In genomic region chr16:36688076-36688475, GRCm38 (mm10) we compare ENCODE assay signal across 22 mouse cellular contexts. TPM values are rescaled to one million over a fixed set of nuclear protein-coding genes. Genes with fewer than 3 reads are reported as not detected.
"Had no signal": no experiment of that assay in that cellular context is flagged by ENCODE, and none has a peak within 500 bp of the region (broad histone marks: within the 10 kb centered on the region; RNA-seq: fewer than 3 reads in every experiment).

No protein-coding gene starts in this region.

- H3K36me3 ChIP-seq: midbrain, embryonic 10.5 days; midbrain, embryonic 12.5 days; neural tube, embryonic 13.5 days; neural tube, embryonic 15.5 days; stomach, embryonic 15.5 days had no signal

- DNase-seq: lung, adult 18-20 months; lung, embryonic 14.5 days; lung, postnatal 10 days; lung, postnatal 4 days; midbrain, embryonic 14.5 days; retina, postnatal 1 day; right cerebral cortex, adult 18-20 months; right cerebral cortex, postnatal 25 days; right cerebral cortex, postnatal 4 days; spleen, adult 18-20 months; thymus, adult 2 months; thymus, postnatal 25 days; thymus, postnatal 4 days had no signal

- H3K27ac ChIP-seq: midbrain, embryonic 10.5 days; midbrain, embryonic 12.5 days; neural tube, embryonic 13.5 days; neural tube, embryonic 15.5 days; stomach, embryonic 15.5 days; stomach, postnatal 0 days had no signal

- H3K4me3 ChIP-seq: midbrain, embryonic 10.5 days; midbrain, embryonic 12.5 days; myocyte; neural tube, embryonic 13.5 days; neural tube, embryonic 15.5 days; stomach, embryonic 15.5 days had no signal

- H3K4me2 ChIP-seq: lung, embryonic 14.5 days; midbrain, embryonic 12.5 days; neural tube, embryonic 13.5 days; neural tube, embryonic 15.5 days; stomach, embryonic 15.5 days had no signal

- H3K9me3 ChIP-seq: midbrain, embryonic 10.5 days; midbrain, embryonic 12.5 days; neural tube, embryonic 13.5 days; neural tube, embryonic 15.5 days; stomach, embryonic 15.5 days had no signal

- H3K4me1 ChIP-seq: midbrain, embryonic 10.5 days; midbrain, embryonic 12.5 days; neural tube, embryonic 13.5 days; neural tube, embryonic 15.5 days; stomach, embryonic 15.5 days had no signal

- H3K9ac ChIP-seq: lung, embryonic 14.5 days; midbrain, embryonic 12.5 days; neural tube, embryonic 13.5 days; neural tube, embryonic 15.5 days; stomach, embryonic 15.5 days had no signal

- H3K27me3 ChIP-seq: stomach, embryonic 15.5 days had no signal

RNA-seq across cellular contexts. Expression of gene Ildr1, which starts 5.7 kb away (rescaled TPM):
- polyA plus RNA-seq: midbrain, embryonic 12.5 days; myocyte; neural tube, embryonic 11.5 days; neural tube, embryonic 13.5 days had no signal

RNA-seq across cellular contexts. Expression of gene Cd86, which starts 22.2 kb away (rescaled TPM):
- total RNA-seq: megakaryocyte-erythroid progenitor cell, adult 5-6 weeks had no signal
- polyA plus RNA-seq: myocyte had no signal
